Mouse (Mus musculus): ENCODE results near the gene Zfp365. TPM values are rescaled to one million over a fixed set of nuclear protein-coding genes. Genes with fewer than 3 reads are reported as not detected.

Gene Zfp365
- 0.02 TPM in 2 replicates for polyA plus RNA-seq (2012; rRNA removed)

DNA sequence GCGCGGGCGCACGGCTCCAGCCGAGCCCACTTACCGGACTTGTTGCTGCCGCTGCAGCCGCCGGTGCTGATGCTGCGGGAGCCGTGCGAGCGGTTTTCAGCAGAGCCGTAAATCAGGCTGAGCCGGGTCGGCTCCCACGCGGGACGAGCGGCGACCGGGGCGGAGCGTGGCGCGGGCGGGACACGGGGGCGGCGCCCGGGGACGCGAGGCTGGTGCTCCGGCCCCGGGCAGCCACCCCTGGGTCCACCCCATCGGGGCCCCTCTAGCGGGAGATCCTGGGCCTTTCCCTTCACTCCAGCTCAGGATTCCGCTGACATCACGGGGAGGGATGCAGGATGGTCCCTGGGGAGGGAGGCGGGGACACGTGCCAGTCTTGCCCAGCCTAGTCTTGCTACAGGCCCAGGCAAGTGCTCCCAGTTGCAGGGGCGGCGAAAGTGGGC lies at the start of gene Zfp365:
TSS of gene Zfp365 (minus strand) at position 326 of the 440 bp plus-strand sequence.

Other genes starting within 250 kb of the Zfp365 start
- 0.41 and 0.52 TPM in 2 replicates for gene Rtkn2, start 66.9 kb upstream of the Zfp365 start, polyA plus RNA-seq (2012; rRNA removed)

All from liver, embryonic 14 days (tissue).